Mouse (Mus musculus) layer of hippocampus, adult 18-20 months (tissue): Measurements from ENCODE around the gene Kcnab1. TPM values are rescaled to one million over a fixed set of nuclear protein-coding genes. Genes with fewer than 3 reads are reported as not detected.
A peak's percentile ranks its signal among the peaks of the same experiment; 100 is the strongest.

Experiments
- DNase-seq, 2 experiments: peaks; one replicate each; pipeline ENCODE4 v3.0.0; 2022; ENCODE audit warnings: low spot score in 2 of 2
- total RNA-seq, 2 experiments: library from RNA; stranded (reverse); gene quantifications; 2 replicates each; pipeline ENCODE4 v1.2.3; 2021

Kcnab1 gene
- total RNA-seq, 2 experiments from 2014 or later: 151 to 168 TPM

DNA sequence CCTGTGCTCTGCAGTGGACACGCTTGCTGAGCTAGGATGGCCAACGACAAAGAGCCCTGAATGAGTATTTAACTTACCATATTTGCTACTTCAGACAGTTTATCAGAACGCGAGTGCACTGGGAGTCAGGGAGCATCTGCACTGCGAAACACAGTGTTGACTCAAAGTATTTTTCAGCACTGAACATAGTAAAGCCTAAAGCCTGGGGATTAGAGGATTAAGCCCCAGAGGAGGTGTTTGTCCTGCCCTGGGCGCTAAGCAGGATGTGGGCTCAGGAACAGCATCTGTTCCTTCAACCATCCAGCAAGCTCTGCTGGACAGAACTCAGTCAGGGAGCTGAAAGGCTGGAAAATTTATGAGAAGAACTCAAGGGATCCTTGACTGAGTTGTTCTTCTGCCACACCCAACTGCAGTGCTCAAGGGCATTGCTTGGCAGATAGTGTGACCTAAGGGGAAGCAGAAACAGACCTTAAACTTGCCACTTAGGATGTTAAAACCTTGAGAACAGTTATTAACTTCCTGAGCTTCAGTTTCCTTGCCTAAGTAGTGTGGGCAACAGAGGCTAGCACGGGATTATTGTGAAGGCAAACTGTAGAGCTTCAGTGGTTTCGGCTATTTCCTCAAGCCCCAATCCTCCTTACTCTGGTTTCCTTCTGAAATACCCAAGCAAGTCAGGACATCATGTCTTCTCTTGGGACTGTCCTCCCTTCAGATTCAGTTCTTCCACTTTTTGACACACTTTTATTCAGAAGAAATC is 94.4 kb downstream of the Kcnab1 start:
- DNase-seq: no peak

- DNase-seq: no peak
These were observed 95.3 kb downstream of the Kcnab1 start for GRCm38 (mm10) chr3:65204356-65205075.

GRCm38 (mm10) chr3:65205539-65206020 is 96.4 kb downstream of the Kcnab1 start:
- no peak for DNase-seq

GRCm38 (mm10) chr3:65213725-65214124 is 104.5 kb downstream of the Kcnab1 start:
- DNase-seq: peak in 1 of 2 experiments; percentile 41

GRCm38 (mm10) chr3:65214635-65215034 is 105.5 kb downstream of the Kcnab1 start:
- no peak for DNase-seq

DNA sequence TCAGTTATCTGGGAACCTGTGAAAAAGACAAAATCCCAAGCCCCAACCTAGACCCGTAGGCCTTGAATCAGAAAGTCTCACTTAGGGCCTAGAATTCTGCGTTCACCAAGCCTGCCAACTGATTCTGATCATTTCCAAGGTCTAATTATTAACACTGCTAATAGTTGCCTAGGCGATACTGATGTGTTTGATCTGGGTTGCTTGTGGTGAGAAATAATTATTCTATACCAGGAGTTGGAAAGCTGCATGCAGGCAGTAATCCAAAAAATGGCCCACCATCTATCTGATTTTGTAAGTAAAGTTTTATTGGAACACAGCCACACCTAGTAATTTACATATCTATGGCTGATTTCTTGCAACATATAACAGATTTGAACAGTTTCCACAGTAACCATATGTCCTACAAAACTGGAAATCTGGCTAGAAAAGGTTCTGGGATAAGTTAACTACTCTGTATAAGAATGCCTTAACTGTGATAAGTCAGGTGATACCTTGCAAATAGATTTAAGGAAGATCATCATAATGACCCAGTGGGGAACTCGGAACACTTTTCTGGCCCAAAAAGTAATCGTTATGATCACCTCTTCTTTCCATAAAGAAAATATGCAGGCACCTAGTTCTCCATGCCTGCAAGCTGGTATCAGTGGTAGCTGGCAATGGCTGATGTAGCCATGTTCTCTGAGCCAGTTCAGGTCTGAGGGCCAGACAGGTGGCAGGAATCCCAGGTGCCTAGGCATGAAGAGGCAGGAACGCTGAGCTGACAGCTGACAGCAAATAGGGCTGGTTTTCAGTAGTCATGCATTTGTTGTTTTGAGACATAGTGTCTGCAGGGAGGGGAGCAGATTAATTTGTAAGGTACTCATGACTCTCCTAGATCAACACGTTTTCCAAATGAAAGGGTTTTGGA is 108.7 kb downstream of the Kcnab1 start:
- peak in 1 of 2 experiments; percentile 34 for DNase-seq

- no peak for DNase-seq
These were observed 111.1 kb downstream of the Kcnab1 start for GRCm38 (mm10) chr3:65220287-65220686.

- DNase-seq: peak in 1 of 2 experiments; percentile 46
These were observed 114.5 kb downstream of the Kcnab1 start for GRCm38 (mm10) chr3:65223635-65224034.

DNA sequence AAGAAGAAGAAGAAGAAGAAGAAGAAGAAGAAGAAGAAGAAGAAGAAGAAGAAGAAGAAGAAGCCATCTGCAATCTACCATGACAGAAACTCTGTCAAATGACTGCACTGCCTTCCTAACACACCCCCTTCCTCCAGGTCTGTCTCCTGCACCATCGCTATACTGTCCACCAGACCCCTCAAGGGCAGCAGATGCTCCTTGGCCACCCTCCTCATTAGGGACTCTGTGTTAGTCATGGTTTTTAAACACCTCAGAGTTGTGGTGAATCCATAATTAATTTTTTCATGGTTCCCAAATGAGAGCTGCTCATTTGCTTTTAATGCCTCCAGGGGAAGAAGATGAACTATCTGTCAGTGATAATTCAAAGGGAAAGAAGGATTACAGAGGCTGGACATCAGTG is 121.8 kb downstream of the Kcnab1 start:
- DNase-seq: no peak

GRCm38 (mm10) chr3:65231419-65232090 is 122.4 kb downstream of the Kcnab1 start:
- DNase-seq: peak in 1 of 2 experiments; percentile 42

DNA sequence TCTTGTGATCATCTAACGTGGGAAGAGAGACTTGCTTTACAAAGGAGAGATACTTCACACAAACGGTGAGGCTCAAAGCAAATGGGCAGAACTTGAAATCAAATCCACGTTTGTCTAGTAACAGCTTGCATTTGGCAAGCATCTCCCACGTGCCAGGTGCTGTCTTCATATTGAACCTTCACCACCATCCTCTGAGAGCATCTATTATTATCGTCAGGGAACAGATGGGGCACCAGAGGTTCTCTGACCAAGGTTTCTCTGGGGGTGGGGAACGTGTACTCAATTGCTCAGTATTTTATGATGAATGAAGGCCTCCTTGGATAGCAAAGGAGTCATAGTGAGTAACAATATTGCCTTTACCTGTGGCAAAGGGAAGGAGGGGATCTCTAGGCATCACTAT is 139.8 kb downstream of the Kcnab1 start:
- DNase-seq: no peak

DNA sequence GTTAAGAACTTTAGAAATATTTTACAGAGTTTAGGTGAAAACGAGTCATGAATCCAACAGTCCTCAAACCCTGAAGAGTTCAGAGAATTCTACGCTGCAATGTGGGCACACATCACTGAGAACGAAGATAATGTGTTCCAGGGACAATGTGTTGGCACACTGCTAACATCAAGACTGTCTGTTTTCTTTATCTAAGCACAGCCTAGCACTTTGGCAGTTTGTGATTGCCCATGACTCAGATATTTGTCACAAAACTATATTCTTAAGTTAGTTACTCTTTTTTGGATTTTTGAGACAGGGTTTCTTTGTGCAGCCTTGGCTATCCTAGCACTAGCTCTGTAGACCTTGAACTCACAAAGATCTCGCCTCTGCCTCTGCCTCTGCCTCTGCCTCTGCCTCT is 151.3 kb downstream of the Kcnab1 start:
- no peak for DNase-seq

GRCm38 (mm10) chr3:65262506-65263422 is 153.6 kb downstream of the Kcnab1 start:
- DNase-seq: no peak

- DNase-seq: no peak
These were observed 164.1 kb downstream of the Kcnab1 start for GRCm38 (mm10) chr3:65273317-65273716.

GRCm38 (mm10) chr3:65277777-65278176 is 168.6 kb downstream of the Kcnab1 start:
- DNase-seq: no peak

DNA sequence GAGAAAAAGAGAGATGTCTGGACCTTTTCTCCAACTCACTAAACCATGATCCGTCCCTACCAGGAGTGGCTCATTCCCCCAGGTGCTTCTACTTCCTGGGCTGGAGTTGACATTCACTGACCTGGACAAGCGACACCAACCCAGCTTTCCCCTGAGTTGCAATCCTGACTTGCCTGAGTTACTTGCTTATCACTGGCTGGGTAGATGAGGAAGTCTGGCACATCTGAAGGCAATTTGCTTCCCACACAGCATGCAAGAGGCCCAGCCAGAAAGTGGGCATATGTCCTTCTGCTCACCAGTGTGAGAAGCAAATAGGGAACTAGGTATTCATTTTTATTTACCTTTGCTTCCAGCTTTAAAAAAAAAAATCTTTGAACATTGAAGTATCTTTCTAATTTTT is 174.2 kb downstream of the Kcnab1 start:
- DNase-seq: no peak

GRCm38 (mm10) chr3:65288994-65289393 is 179.8 kb downstream of the Kcnab1 start:
- DNase-seq: no peak

- DNase-seq: peak; percentile 26 to 74
These were observed 187.8 kb downstream of the Kcnab1 start for GRCm38 (mm10) chr3:65296996-65297395.

- DNase-seq: peak in 1 of 2 experiments; percentile 41
These were observed 190.0 kb downstream of the Kcnab1 start for GRCm38 (mm10) chr3:65299205-65299604.

- DNase-seq: no peak
These were observed 192.3 kb downstream of the Kcnab1 start for GRCm38 (mm10) chr3:65301531-65301930.
